In genomic region chr9:58327382-58327781, GRCm38 (mm10) we compare ENCODE assay signal across 38 mouse cellular contexts. TPM values are rescaled to one million over a fixed set of nuclear protein-coding genes. Genes with fewer than 3 reads are reported as not detected.
DNase-seq lines count a peak whose midpoint lies in the region; ATAC-seq and TF ChIP-seq lines count a peak whose summit lies in the region.
"Had no signal": no experiment of that assay in that cellular context is flagged by ENCODE, and none has a peak within 500 bp of the region (broad histone marks: within the 10 kb centered on the region; RNA-seq: fewer than 3 reads in every experiment).

No protein-coding gene starts in this region.

- intact Hi-C loops in heart, postnatal 14 days (cut with DNase I) = no loop called here

- TF ChIP-seq CTCF in heart, postnatal 0 days (IDR thresholded peaks at IDR 0.05; ENCODE audit: low read depth) = no peak
- no peak for TF ChIP-seq CTCF in lung, adult 2 months (IDR thresholded peaks at IDR 0.05; ENCODE audit: insufficient read depth, low read length)
- TF ChIP-seq CTCF in olfactory bulb, adult 2 months (IDR thresholded peaks at IDR 0.05; ENCODE audit: insufficient read depth, low read depth, low read length) = no peak

- no peaks in the 10 kb centered on the region for H3K36me3 ChIP-seq in heart, embryonic 12.5 days
- H3K36me3 ChIP-seq in heart, postnatal 0 days (replicated peaks; ENCODE audit: control insufficient read depth, insufficient read depth, low read length) = no peaks in the 10 kb centered on the region
- H3K36me3 ChIP-seq in lung, embryonic 16.5 days (ENCODE audit: control insufficient read depth, insufficient read depth, low read length) = no peaks in the 10 kb centered on the region
- H3K36me3 ChIP-seq: embryonic facial prominence, embryonic 10.5 days; embryonic facial prominence, embryonic 15.5 days; hindbrain, embryonic 15.5 days; kidney, embryonic 15.5 days; limb, embryonic 10.5 days; limb, embryonic 15.5 days; liver, embryonic 13.5 days; lung, embryonic 15.5 days; midbrain, embryonic 12.5 days; neural tube, embryonic 15.5 days; stomach, embryonic 15.5 days had no signal

- no peaks in the 10 kb centered on the region for H3K9me3 ChIP-seq in heart, embryonic 12.5 days (replicated peaks)
- H3K9me3 ChIP-seq in heart, postnatal 0 days (replicated peaks; ENCODE audit: control insufficient read depth, low read length) = no peaks in the 10 kb centered on the region
- H3K9me3 ChIP-seq in lung, embryonic 16.5 days (ENCODE audit: control insufficient read depth, low read length) = no peaks in the 10 kb centered on the region
- H3K9me3 ChIP-seq: embryonic facial prominence, embryonic 10.5 days; embryonic facial prominence, embryonic 15.5 days; hindbrain, embryonic 15.5 days; kidney, embryonic 15.5 days; limb, embryonic 10.5 days; limb, embryonic 15.5 days; liver, embryonic 13.5 days; lung, embryonic 15.5 days; midbrain, embryonic 12.5 days; neural tube, embryonic 15.5 days; stomach, embryonic 15.5 days had no signal

- peaks cover 45% of the 10 kb centered on the region for H3K4me1 ChIP-seq in heart, embryonic 12.5 days (replicated peaks)
- no peaks in the 10 kb centered on the region for H3K4me1 ChIP-seq in heart, postnatal 0 days (ENCODE audit: control insufficient read depth, insufficient read depth)
- no peaks in the 10 kb centered on the region for H3K4me1 ChIP-seq in lung, embryonic 16.5 days (replicated peaks; ENCODE audit: control insufficient read depth, insufficient read depth, low read length)
- no peaks in the 10 kb centered on the region for H3K4me1 ChIP-seq in lung, adult 2 months (ENCODE audit: control insufficient read depth, insufficient read depth, low read length)
- H3K4me1 ChIP-seq in olfactory bulb, adult 2 months (ENCODE audit: control insufficient read depth, insufficient read depth, low read length) = peaks cover 12% of the 10 kb centered on the region
- H3K4me1 ChIP-seq: liver, embryonic 13.5 days; stomach, embryonic 15.5 days had no signal

- ATAC-seq in heart, embryonic 12.5 days (ENCODE audit: insufficient number of reproducible peaks, low FRiP score) = no peak
- no peak for ATAC-seq in heart, postnatal 0 days (ENCODE audit: insufficient read depth, low read depth)
- ATAC-seq in lung, embryonic 16.5 days (ENCODE audit: low read depth) = peak; percentile 56; the same call in 1 of the 2 replicates
- ATAC-seq: forebrain, embryonic 14.5 days; inflammation-experienced regulatory T-cells, adult 6 months had no signal

- no peak for TF ChIP-seq EP300 in heart, postnatal 0 days (IDR thresholded peaks at IDR 0.05; ENCODE audit: low read depth)

- TF ChIP-seq POLR2A in lung, adult 2 months (IDR thresholded peaks at IDR 0.05; ENCODE audit: borderline replicate concordance, extremely low read depth, low read depth, low read length) = no peak
- TF ChIP-seq POLR2A in olfactory bulb, adult 2 months (IDR thresholded peaks at IDR 0.05; ENCODE audit: insufficient read depth, low read depth, low read length) = no peak

- no peak for DNase-seq in heart, postnatal 14 days
- DNase-seq in heart, postnatal 0 days (ENCODE audit: low spot score) = no peak
- no peak for DNase-seq in heart, adult 9 months (ENCODE audit: low spot score in 2 of 2)
- DNase-seq in lung, adult 2 months = no peak
- no peak for DNase-seq in B cell, adult 2 months
- DNase-seq: adrenal gland, adult 8-10 months; cerebellum, adult 8-10 months; cerebellum, postnatal 25 days; gastrocnemius, adult 2 months; gastrocnemius, postnatal 36 days; heart, postnatal 36 days; kidney, adult 11 months; kidney, postnatal 36 days; layer of hippocampus, postnatal 36 days; liver, embryonic 13.5 days; lung, postnatal 36 days; right cerebral cortex, postnatal 25 days had no signal

- 11% methylated on average over 1 of the region's 1 CpGs for WGBS in heart, embryonic 12.5 days
- 36% methylated on average over 1 of the region's 1 CpGs for WGBS in heart, postnatal 0 days
- 39% methylated on average over 1 of the region's 1 CpGs for WGBS in lung, embryonic 16.5 days
- WGBS in lung, adult 2 months = 48% methylated on average over 1 of the region's 1 CpGs
- WGBS in olfactory bulb, adult 2 months = 82% methylated on average over 1 of the region's 1 CpGs

- H3K27ac ChIP-seq in heart, embryonic 12.5 days (ENCODE audit: poor library complexity, severe bottlenecking) = peak overlapping the region; percentile 90
- H3K27ac ChIP-seq in heart, postnatal 0 days (ENCODE audit: low read depth) = 0 out of 2 replicates have a peak overlapping the region, but pooled peaks have one; percentile 19
- no peak overlapping the region for H3K27ac ChIP-seq in lung, embryonic 16.5 days (ENCODE audit: low read length)
- peak overlapping the region; percentile 80 for H3K27ac ChIP-seq in olfactory bulb, adult 2 months (ENCODE audit: insufficient read depth, low read depth, low read length)
- H3K27ac ChIP-seq: embryonic facial prominence, embryonic 10.5 days; embryonic facial prominence, embryonic 15.5 days; gastrocnemius, adult 2 months; hindbrain, embryonic 15.5 days; kidney, embryonic 15.5 days; limb, embryonic 10.5 days; limb, embryonic 15.5 days; liver, embryonic 13.5 days; lung, embryonic 15.5 days; neural tube, embryonic 15.5 days; stomach, embryonic 15.5 days had no signal

- H3K4me2 ChIP-seq in heart, embryonic 12.5 days = no peak overlapping the region
- no peak overlapping the region for H3K4me2 ChIP-seq in heart, postnatal 0 days (ENCODE audit: low read depth, low read length)
- H3K4me2 ChIP-seq in lung, embryonic 16.5 days (ENCODE audit: low read depth, low read length) = no peak overlapping the region
- H3K4me2 ChIP-seq: embryonic facial prominence, embryonic 15.5 days; hindbrain, embryonic 15.5 days; kidney, embryonic 15.5 days; limb, embryonic 15.5 days; liver, embryonic 13.5 days; lung, embryonic 15.5 days; midbrain, embryonic 12.5 days; neural tube, embryonic 15.5 days; stomach, embryonic 15.5 days had no signal

- H3K27me3 ChIP-seq in heart, embryonic 12.5 days (replicated peaks) = no peaks in the 10 kb centered on the region
- H3K27me3 ChIP-seq in heart, postnatal 0 days (ENCODE audit: control insufficient read depth, insufficient read depth, low read length) = no peaks in the 10 kb centered on the region
- H3K27me3 ChIP-seq in lung, embryonic 16.5 days (ENCODE audit: control insufficient read depth, insufficient read depth, low read depth, low read length) = no peaks in the 10 kb centered on the region
- H3K27me3 ChIP-seq: CH12.LX; embryonic facial prominence, embryonic 15.5 days; hindbrain, embryonic 15.5 days; kidney, embryonic 15.5 days; liver, embryonic 13.5 days; lung, embryonic 15.5 days; midbrain, embryonic 12.5 days; neural tube, embryonic 15.5 days; stomach, embryonic 15.5 days had no signal

- no peak overlapping the region for H3K4me3 ChIP-seq in heart, embryonic 12.5 days
- H3K4me3 ChIP-seq in heart, postnatal 0 days (ENCODE audit: low read depth, low read length) = no peak overlapping the region
- H3K4me3 ChIP-seq in lung, embryonic 16.5 days (ENCODE audit: low read length) = no peak overlapping the region
- H3K4me3 ChIP-seq in lung, adult 2 months (replicated peaks; ENCODE audit: extremely low read depth, low read depth, low read length) = no peak overlapping the region
- no peak overlapping the region for H3K4me3 ChIP-seq in olfactory bulb, adult 2 months (ENCODE audit: insufficient read depth, low read depth, low read length)
- H3K4me3 ChIP-seq: embryonic facial prominence, embryonic 10.5 days; embryonic facial prominence, embryonic 15.5 days; gastrocnemius, adult 2 months; hindbrain, embryonic 15.5 days; kidney, embryonic 15.5 days; limb, embryonic 10.5 days; limb, embryonic 15.5 days; liver, embryonic 13.5 days; lung, embryonic 15.5 days; midbrain, embryonic 12.5 days; neural tube, embryonic 15.5 days; stomach, embryonic 15.5 days had no signal

- no peak overlapping the region for H3K9ac ChIP-seq in heart, embryonic 12.5 days
- no peak overlapping the region for H3K9ac ChIP-seq in heart, postnatal 0 days (replicated peaks; ENCODE audit: low read depth, low read length)
- no peak overlapping the region for H3K9ac ChIP-seq in lung, embryonic 16.5 days (ENCODE audit: low read length)
- H3K9ac ChIP-seq: embryonic facial prominence, embryonic 15.5 days; hindbrain, embryonic 15.5 days; kidney, embryonic 15.5 days; limb, embryonic 15.5 days; liver, embryonic 13.5 days; lung, embryonic 15.5 days; midbrain, embryonic 12.5 days; neural tube, embryonic 15.5 days; stomach, embryonic 15.5 days had no signal

RNA-seq across cellular contexts. Expression of gene Loxl1, which starts 14.4 kb away (rescaled TPM):
- polyA plus RNA-seq in heart, embryonic 12.5 days (2016; fragmentation: Nextera tagmentation; extraction: Ambion mirVana) = 57.4 and 62.4 TPM in 2 replicates
- total RNA-seq in heart, postnatal 14 days (2021) = 10 to 100 TPM; 50.5 to 53.2 TPM
- total RNA-seq in heart, postnatal 0 days (2014; rRNA removed; ENCODE audit: low replicate concordance) = 44.1 and 61.7 TPM in 2 replicates
- 39.2 and 40.7 TPM in 2 replicates for polyA plus RNA-seq in heart, postnatal 0 days (2015; fragmentation: Nextera tagmentation; extraction: Ambion mirVana)
- polyA plus RNA-seq in lung, embryonic 16.5 days (2015; fragmentation: Nextera tagmentation; extraction: Ambion mirVana) = 38.6 and 42.4 TPM in 2 replicates
- polyA plus RNA-seq in lung, adult 2 months (2012; rRNA removed) = 231 and 235 TPM in 2 replicates
- polyA plus RNA-seq in olfactory bulb, adult 2 months (2012; ENCODE audit: insufficient read depth, insufficient read length, low replicate concordance, missing spikeins) = not detected in 2 replicates
- total RNA-seq: CH12.LX had no signal
- polyA plus RNA-seq: inflammation-experienced regulatory T-cells, adult 6 months had no signal

RNA-seq across cellular contexts. Expression of gene Tbc1d21, which starts 42.9 kb away (rescaled TPM):
- polyA plus RNA-seq in heart, embryonic 12.5 days (2016; fragmentation: Nextera tagmentation; extraction: Ambion mirVana) = not detected in 2 replicates
- not detected for total RNA-seq in heart, postnatal 14 days (2021)
- total RNA-seq in heart, postnatal 0 days (2014; rRNA removed; ENCODE audit: low replicate concordance) = not detected in 2 replicates
- polyA plus RNA-seq in heart, postnatal 0 days (2015; fragmentation: Nextera tagmentation; extraction: Ambion mirVana) = not detected in 2 replicates
- not detected in 2 replicates for polyA plus RNA-seq in lung, embryonic 16.5 days (2015; fragmentation: Nextera tagmentation; extraction: Ambion mirVana)
- polyA plus RNA-seq in lung, adult 2 months (2012; rRNA removed) = not detected in 2 replicates
- polyA plus RNA-seq in olfactory bulb, adult 2 months (2012; ENCODE audit: insufficient read depth, insufficient read length, low replicate concordance, missing spikeins) = not detected in 2 replicates
- total RNA-seq: adrenal gland, adult 8-10 months; adrenal gland, postnatal 4 days; CH12.LX; ES-E14; gastrocnemius, adult 2 months; gastrocnemius, postnatal 36 days; heart, postnatal 36 days; layer of hippocampus, adult 8-10 months; layer of hippocampus, postnatal 36 days; megakaryocyte, adult 5-6 weeks had no signal
- polyA plus RNA-seq: C2C12; embryonic facial prominence, embryonic 10.5 days; embryonic facial prominence, embryonic 15.5 days; forebrain, embryonic 14.5 days; hindbrain, embryonic 15.5 days; inflammation-experienced regulatory T-cells, adult 6 months; kidney, embryonic 15.5 days; limb, embryonic 10.5 days; limb, embryonic 15.5 days; liver, embryonic 13.5 days; lung, embryonic 15.5 days; midbrain, embryonic 12.5 days; neural tube, embryonic 15.5 days; stomach, embryonic 15.5 days had no signal

Comparison
In these comparisons a context has a peak if more than half of its experiments do, and no peak if none do; other contexts are left out.
1. RNA of gene Loxl1, which starts 14.4 kb away (polyA plus RNA-seq): 231 to 235 TPM in lung, adult 2 months, 57.4 to 62.4 TPM in heart, embryonic 12.5 days, 39.2 to 40.7 TPM in heart, postnatal 0 days and 38.6 to 42.4 TPM in lung, embryonic 16.5 days; not detected in olfactory bulb, adult 2 months; every median in the first group is over 10 times any median in the second.